Mouse (Mus musculus) kidney, embryonic 14.5 days (tissue): ENCODE results near the gene Gpr22. TPM values are rescaled to one million over a fixed set of nuclear protein-coding genes. Genes with fewer than 3 reads are reported as not detected.

Experiments
- ATAC-seq: fragments of 200-750 bp; cut with Nextera tagmentation; 2 replicates; pipeline ENCODE4 v1.8.0; 2017; ENCODE audit warnings: moderate number of reproducible peaks, mild to moderate bottlenecking, moderate TSS enrichment, moderate library complexity; ENCODE audit not compliant: low FRiP score, low TSS enrichment
- H3K27ac ChIP-seq: fragments of 300-500 bp; sonication (generic); 2 replicates; pipeline ENCODE4 v1.5.1; 2014; ENCODE audit warnings: low read depth, mild to moderate bottlenecking, low read length, moderate library complexity, mixed read lengths
- H3K27me3 ChIP-seq: fragments of 300-500 bp; sonication (generic); 2 replicates; pipeline ENCODE4 v1.6.1; 2014; ENCODE audit warnings: mild to moderate bottlenecking, low read length; ENCODE audit not compliant: control insufficient read depth, insufficient read depth
- H3K36me3 ChIP-seq: fragments of 300-500 bp; sonication (generic); 2 replicates; pipeline ENCODE4 v1.6.1; 2014; ENCODE audit warnings: low read length, mixed read lengths; ENCODE audit not compliant: control insufficient read depth, insufficient read depth
- H3K4me1 ChIP-seq: fragments of 300-500 bp; sonication (generic); 2 replicates; pipeline ENCODE4 v1.6.1; 2014; ENCODE audit warnings: low read length, mixed read lengths; ENCODE audit not compliant: control insufficient read depth, insufficient read depth
- H3K4me2 ChIP-seq: fragments of 300-500 bp; sonication (generic); replicated peaks from 2 replicates; pipeline ENCODE4 v1.6.1; 2014; ENCODE audit warnings: low read depth, mild to moderate bottlenecking, low read length
- H3K4me3 ChIP-seq: fragments of 300-500 bp; sonication (generic); 2 replicates; pipeline ENCODE4 v1.5.1; 2014; ENCODE audit warnings: mild to moderate bottlenecking, low read length
- H3K9ac ChIP-seq: fragments of 300-500 bp; sonication (generic); 2 replicates; pipeline ENCODE4 v1.6.1; 2014; ENCODE audit warnings: low read depth, mild to moderate bottlenecking, low read length, moderate library complexity
- H3K9me3 ChIP-seq: fragments of 300-500 bp; sonication (generic); 2 replicates; pipeline ENCODE4 v1.6.1; 2016; ENCODE audit warnings: low read length; ENCODE audit not compliant: control insufficient read depth
- WGBS: fragments of 180-500 bp; shearing (Covaris S2); extraction: QIAGEN DNeasy Blood & Tissue Kit; methylation state at CpG from one replicate; pipeline ENCODE4 v1.1.7; 2014; 5-methylcytosine and 5-hydroxymethylcytosine counted together
- polyA plus RNA-seq: library from polyadenylated mRNA; unstranded; fragments of >200 nt; fragmentation: Nextera tagmentation; extraction: Ambion mirVana; gene quantifications from 2 replicates; pipeline ENCODE4 v1.2.1, GENCODE M21; 2014

The Gpr22 gene
- polyA plus RNA-seq, 1 experiment from 2014 or later, result 0.39 TPM

DNA sequence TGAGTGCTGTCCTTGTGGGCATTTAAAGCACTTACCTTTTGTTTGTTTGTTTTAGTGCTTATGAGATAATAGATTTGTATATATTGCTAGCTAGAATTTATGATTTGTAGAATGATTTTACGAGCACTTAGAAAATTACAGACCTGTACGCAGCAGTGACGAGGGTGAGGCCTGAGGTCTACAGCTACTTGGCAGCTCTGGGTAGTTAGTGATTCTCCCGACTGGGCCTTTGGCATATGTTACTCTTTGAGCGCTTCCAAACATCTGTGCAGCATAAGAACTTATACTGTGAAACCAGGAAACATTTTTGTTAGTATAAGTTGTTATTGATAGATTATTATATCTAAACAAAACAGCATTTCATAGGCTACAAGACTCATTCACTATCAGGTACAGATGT, 12.3 kb downstream of the Gpr22 start:
- WGBS, result 71% methylated on average over 5 of the region's 5 CpGs
- no peaks in the 10 kb centered on the region for H3K27me3 ChIP-seq
- H3K9me3 ChIP-seq, result peaks cover 8% of the 10 kb centered on the region
- H3K4me2 ChIP-seq, result no peak overlapping the region
- H3K4me1 ChIP-seq, result no peaks in the 10 kb centered on the region
- H3K36me3 ChIP-seq, result no peaks in the 10 kb centered on the region
- ATAC-seq, result no peak
- no peak overlapping the region for H3K27ac ChIP-seq
- H3K9ac ChIP-seq, result no peak overlapping the region
- H3K4me3 ChIP-seq, result no peak overlapping the region

GRCm38 (mm10) chr12:31700623-31701347, 13.0 kb downstream of the Gpr22 start:
- no peaks in the 10 kb centered on the region for H3K36me3 ChIP-seq
- WGBS, result 71% methylated on average over 5 of the region's 5 CpGs
- ATAC-seq, result no peak
- no peaks in the 10 kb centered on the region for H3K27me3 ChIP-seq
- no peak overlapping the region for H3K4me2 ChIP-seq
- H3K4me3 ChIP-seq, result no peak overlapping the region
- H3K9ac ChIP-seq, result no peak overlapping the region
- H3K4me1 ChIP-seq, result no peaks in the 10 kb centered on the region
- no peak overlapping the region for H3K27ac ChIP-seq
- peaks cover 8% of the 10 kb centered on the region for H3K9me3 ChIP-seq

GRCm38 (mm10) chr12:31693278-31693677, 20.5 kb downstream of the Gpr22 start:
- Histone ChIP-seq H3K4me2 (no peak overlapping the region), H3K4me3 (no peak overlapping the region), H3K36me3 (no peaks in the 10 kb centered on the region), H3K9me3 (peaks cover 8% of the 10 kb centered on the region), H3K27ac (no peak overlapping the region), H3K9ac (no peak overlapping the region), H3K27me3 (no peaks in the 10 kb centered on the region), H3K4me1 (no peaks in the 10 kb centered on the region)
- no peak for ATAC-seq
- WGBS, result 97% methylated on average over 1 of the region's 1 CpGs

DNA sequence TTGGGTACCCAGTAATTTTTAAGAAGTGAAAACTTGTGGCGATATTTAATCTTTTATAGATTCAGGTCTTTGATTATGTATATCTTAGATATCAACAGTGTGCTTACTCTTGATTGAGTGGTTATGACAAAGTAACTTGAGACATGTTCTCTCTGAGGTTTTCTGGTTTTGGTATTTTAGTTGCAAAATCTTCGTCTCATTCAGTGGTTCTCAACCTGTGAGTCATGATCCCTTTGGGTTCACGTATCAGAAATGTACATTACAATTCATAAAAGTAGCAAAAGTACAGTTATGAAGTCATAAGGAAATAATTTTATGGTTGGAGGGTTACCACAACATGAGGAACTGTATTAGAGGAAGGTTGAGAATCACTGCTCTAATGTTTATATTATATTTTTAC, 27.1 kb downstream of the Gpr22 start:
- 96% methylated on average over 3 of the region's 3 CpGs for WGBS
- no peaks in the 10 kb centered on the region for H3K9me3 ChIP-seq
- no peak overlapping the region for H3K4me2 ChIP-seq
- H3K4me1 ChIP-seq, result no peaks in the 10 kb centered on the region
- H3K27me3 ChIP-seq, result no peaks in the 10 kb centered on the region
- no peak for ATAC-seq
- no peak overlapping the region for H3K27ac ChIP-seq
- no peak overlapping the region for H3K4me3 ChIP-seq
- H3K9ac ChIP-seq, result no peak overlapping the region
- H3K36me3 ChIP-seq, result no peaks in the 10 kb centered on the region; the same call in 1 of the 2 replicates

GRCm38 (mm10) chr12:31667187-31667586, 46.6 kb downstream of the Gpr22 start:
- 74% methylated on average over 3 of the region's 3 CpGs for WGBS
- no peaks in the 10 kb centered on the region for H3K27me3 ChIP-seq
- H3K9ac ChIP-seq, result no peak overlapping the region
- H3K4me1 ChIP-seq, result no peaks in the 10 kb centered on the region
- H3K9me3 ChIP-seq, result no peaks in the 10 kb centered on the region
- H3K4me2 ChIP-seq, result no peak overlapping the region
- H3K27ac ChIP-seq, result no peak overlapping the region
- peaks cover 38% of the 10 kb centered on the region for H3K36me3 ChIP-seq
- H3K4me3 ChIP-seq, result no peak overlapping the region
- ATAC-seq, result no peak

DNA sequence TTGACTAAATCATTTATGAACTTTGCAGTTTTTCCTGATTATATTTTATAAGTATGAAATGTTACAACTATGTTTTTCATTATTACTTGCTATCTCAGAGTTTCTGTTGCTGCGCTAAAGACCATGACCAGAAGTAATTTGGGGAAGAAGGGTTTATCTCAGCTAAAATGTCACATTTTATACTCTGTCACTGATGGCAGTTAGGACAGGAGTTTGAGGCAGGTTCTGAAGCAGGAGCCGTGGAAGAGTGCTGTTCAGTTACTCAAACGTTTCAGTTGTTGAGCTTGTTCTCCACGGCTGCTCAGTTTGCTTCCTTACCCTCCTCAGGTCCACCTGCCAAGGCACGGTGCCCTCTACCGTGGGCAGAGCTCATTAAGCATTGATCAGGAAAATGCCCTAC, 47.7 kb downstream of the Gpr22 start:
- Histone ChIP-seq H3K4me2 (no peak overlapping the region), H3K4me1 (no peaks in the 10 kb centered on the region), H3K9me3 (no peaks in the 10 kb centered on the region), H3K9ac (no peak overlapping the region), H3K27ac (no peak overlapping the region), H3K36me3 (peaks cover 35% of the 10 kb centered on the region), H3K27me3 (no peaks in the 10 kb centered on the region), H3K4me3 (no peak overlapping the region)
- WGBS, result 83% methylated on average over 6 of the region's 6 CpGs
- no peak for ATAC-seq

Other genes starting within 250 kb of the Gpr22 start
- gene Cbll1, start 214.3 kb downstream of the Gpr22 start, polyA plus RNA-seq, result 15.4 and 26.1 TPM in 2 replicates
- 0.22 TPM in 1 of 2 replicates, not detected in the other for gene Slc26a4, start 154.0 kb downstream of the Gpr22 start, polyA plus RNA-seq
- 33.4 and 33.9 TPM in 2 replicates for gene Bcap29, start 79.3 kb downstream of the Gpr22 start, polyA plus RNA-seq
- 12.4 and 15.8 TPM in 2 replicates for gene Dus4l, start 59.1 kb downstream of the Gpr22 start, polyA plus RNA-seq
- gene Cog5, start 59.1 kb downstream of the Gpr22 start, polyA plus RNA-seq, result 26.2 and 37.4 TPM in 2 replicates
- gene Hbp1, start 236.6 kb upstream of the Gpr22 start, polyA plus RNA-seq, result 121 and 128 TPM in 2 replicates